Mouse (Mus musculus): ENCODE measurements around the gene Slc35b3.

- TF ChIP-seq CTCF (IDR thresholded peaks at IDR 0.05; ENCODE audit: low read depth) (no peak), EP300 (IDR thresholded peaks at IDR 0.05; ENCODE audit: low read depth) (0 out of 2 replicates have a peak, but pooled peaks have one; percentile 8)
Measured at GRCm38 (mm10) chr13:38945767-38946166, 14.9 kb downstream of the Slc35b3 start.

Data from liver, postnatal 0 days (tissue).